Mouse (Mus musculus): ENCODE data around the gene Suox. TPM values are rescaled to one million over a fixed set of nuclear protein-coding genes. Genes with fewer than 3 reads are reported as not detected.
"Not testable (repeated sequence)": the region's sequence is repeated elsewhere in the genome, so short reads cannot be mapped to it uniquely, and the experiment has no call there.

Gene Suox
- total RNA-seq, 2 experiments from 2014 or later: 27.7 to 28.3 TPM

DNA sequence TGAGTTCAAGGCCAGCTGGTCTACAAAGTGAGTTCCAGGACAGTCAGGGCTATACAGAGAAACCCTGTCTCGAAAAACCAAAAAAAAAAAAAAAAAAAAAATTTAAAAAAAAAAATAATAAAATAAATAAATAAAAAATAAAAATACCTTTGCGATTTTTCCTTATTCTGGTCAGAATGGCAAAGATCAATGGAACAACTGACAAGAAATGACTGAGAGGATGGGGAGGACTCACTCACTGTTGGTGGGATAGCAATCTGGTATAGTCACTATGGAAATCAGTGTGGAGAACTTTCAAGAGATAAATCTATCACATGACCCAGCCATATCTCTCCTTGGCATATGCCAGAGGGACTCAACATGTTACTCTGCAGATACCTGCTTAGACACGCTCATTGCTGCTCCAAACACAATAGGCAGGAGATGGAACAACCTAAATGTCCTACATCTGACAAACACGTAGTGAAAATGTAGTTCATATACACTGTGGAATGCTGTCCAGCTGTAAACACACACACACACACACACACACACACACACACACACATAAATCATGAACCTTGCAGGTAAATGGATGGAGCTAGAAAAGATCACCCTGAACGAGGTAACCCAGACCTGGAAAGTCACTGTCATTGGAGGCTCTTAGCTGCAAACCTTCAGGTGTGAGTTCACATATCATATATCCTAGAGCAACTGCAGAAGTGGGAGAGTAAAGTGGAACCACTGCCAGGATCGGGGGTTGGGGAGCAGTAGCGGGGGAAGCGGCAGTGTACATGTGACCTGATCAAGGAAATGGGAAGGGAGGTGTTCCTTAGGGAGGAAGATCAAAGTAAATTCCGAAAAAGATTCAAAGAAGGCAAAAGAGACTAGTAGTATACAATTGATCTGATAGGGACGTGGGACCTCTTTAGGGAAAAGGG is 46.2 kb downstream of the Suox start:
- no peak for DNase-seq (ENCODE audit: low spot score)

DNA sequence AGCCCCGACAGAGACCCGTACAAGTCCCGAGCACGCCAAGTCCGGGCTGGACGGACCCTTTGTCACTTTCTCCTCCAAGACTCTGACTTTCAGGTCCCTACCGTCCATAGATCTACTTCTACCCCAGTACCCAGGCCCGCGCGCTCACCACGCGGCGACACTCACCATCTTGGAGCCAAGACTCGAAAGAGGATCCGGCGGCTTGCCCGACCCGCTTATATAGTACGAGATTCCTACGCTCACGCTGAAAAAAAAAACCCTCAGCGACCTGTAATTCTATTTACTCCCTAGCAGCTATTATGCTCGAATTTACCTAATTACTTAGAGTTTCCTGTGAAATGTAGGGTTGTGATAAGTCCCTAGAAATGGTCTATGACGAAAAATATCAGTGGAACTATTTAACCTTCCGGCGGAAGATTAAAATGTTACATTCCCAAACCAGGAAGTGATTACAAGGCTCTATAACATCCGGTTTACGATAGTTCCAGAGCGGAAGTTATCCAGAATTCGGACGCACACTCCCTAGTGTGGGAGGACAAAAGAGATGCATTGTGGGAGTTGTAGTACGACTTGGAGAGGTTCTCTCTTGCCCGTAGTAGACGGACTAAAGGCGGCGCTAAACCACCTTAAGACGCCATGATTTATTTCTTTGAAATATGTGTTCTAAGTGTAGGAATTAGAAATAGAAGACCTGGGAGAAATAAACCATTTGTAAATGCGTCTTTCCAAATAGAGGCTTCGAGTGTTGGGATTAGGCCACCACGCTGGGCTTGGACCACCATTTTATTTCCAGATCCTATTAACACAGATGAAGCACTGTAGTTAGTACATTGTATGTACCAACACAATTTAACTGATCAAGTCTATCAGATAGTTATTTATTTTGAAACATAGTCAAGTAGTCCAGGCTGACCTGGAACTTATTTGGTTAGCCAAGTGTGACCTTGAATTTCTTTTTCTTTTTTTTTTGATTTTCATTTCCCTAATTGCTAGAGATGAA is 47.3 kb downstream of the Suox start, which contains the start of gene Rps26:
Gene Rps26 (minus strand): TSS at position 437 of the 1,000 bp plus-strand sequence.
- DNase-seq (ENCODE audit: low spot score): peak; percentile 97

DNA sequence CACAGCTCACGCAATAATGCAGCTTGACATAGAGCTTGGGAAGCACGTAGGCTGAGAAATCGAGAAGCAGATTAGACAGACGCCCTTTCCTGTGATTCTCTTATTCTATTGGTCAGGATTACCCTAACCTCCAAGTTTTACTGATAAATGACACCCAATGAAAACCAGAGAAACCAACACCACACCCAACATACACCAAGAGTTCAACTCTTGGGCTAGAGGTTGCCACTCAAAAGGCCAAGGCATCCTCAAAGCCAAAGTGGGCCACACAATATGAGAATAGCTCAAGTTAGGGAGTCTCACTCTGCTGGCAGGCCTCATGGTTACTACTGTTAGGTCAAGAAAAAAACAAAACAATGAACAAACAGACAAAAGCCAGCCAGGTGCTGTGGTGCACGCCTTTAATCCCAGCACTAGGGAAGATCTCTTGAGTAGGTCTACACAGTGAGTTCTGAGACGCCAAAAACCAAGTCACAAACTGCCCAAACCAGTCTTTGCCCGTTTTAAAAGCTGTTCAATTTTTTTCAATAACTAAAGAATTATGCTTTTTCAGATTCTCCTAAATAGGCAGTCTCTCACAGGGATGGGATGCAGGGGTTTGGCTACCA is 48.5 kb downstream of the Suox start:
- DNase-seq (ENCODE audit: low spot score): no peak

- not testable (repeated sequence) for DNase-seq (ENCODE audit: low spot score)
These were observed 50.7 kb downstream of the Suox start for GRCm38 (mm10) chr10:128623106-128623613.

GRCm38 (mm10) chr10:128622702-128623101 is 51.2 kb downstream of the Suox start:
- DNase-seq (ENCODE audit: low spot score): no peak

- DNase-seq (ENCODE audit: low spot score): no peak
These were observed 51.8 kb downstream of the Suox start for GRCm38 (mm10) chr10:128621986-128622520.

- no peak for DNase-seq (ENCODE audit: low spot score)
These were observed 53.6 kb downstream of the Suox start for GRCm38 (mm10) chr10:128620241-128620640.

Other genes with a start within 250 kb of the Suox start
- 10 to 100 TPM; 44.1 to 49.5 TPM for gene Smarcc2, start 214.8 kb downstream of the Suox start, total RNA-seq (2021)
- gene Myl6, start 179.9 kb downstream of the Suox start, total RNA-seq (2021): 100 to 1,000 TPM; 150 to 187 TPM
- gene Myl6b, start 175.4 kb downstream of the Suox start, total RNA-seq (2021): 10 to 100 TPM in 1 of 2 experiments, 1 to 10 TPM in 1; 9.0 to 28.2 TPM
- gene Esyt1, start 148.2 kb downstream of the Suox start, total RNA-seq (2021): 10 to 100 TPM; 12.3 to 15.3 TPM
- 1 to 10 TPM; 4.6 to 8.3 TPM for gene Zc3h10, start 126.3 kb downstream of the Suox start, total RNA-seq (2021)
- 1,000 to 10,000 TPM; 1,015 to 1,049 TPM for gene Rpl41, start 124.8 kb downstream of the Suox start, total RNA-seq (2021)
- 10 to 100 TPM; 35.4 to 37.6 TPM for gene Pa2g4, start 108.1 kb downstream of the Suox start, total RNA-seq (2021)
- gene Erbb3, start 84.4 kb downstream of the Suox start, total RNA-seq (2021): 1 to 10 TPM; 2.7 TPM
- gene Rps26, start 47.3 kb downstream of the Suox start, total RNA-seq (2021): 100 to 1,000 TPM; 345 to 363 TPM
- gene Ikzf4, start 28.1 kb downstream of the Suox start, total RNA-seq (2021): under 1 TPM; 0.37 to 0.57 TPM
- 10 to 100 TPM; 90.8 to 92.1 TPM for gene Rab5b, start 22.2 kb upstream of the Suox start, total RNA-seq (2021)
- gene Pmel, start 30.1 kb upstream of the Suox start, total RNA-seq (2021): not detected
- gene Cdk2, start 31.0 kb upstream of the Suox start, total RNA-seq (2021): 1 to 10 TPM; 2.3 to 2.7 TPM
- gene Dgka, start 70.8 kb upstream of the Suox start, total RNA-seq (2021): 1 to 10 TPM; 7.8 to 8.5 TPM
- gene Pym1, start 73.8 kb upstream of the Suox start, total RNA-seq (2021): 10 to 100 TPM; 12.0 to 12.4 TPM
- 1 to 10 TPM; 1.1 to 1.9 TPM for gene Mmp19, start 116.8 kb upstream of the Suox start, total RNA-seq (2021)
- 10 to 100 TPM; 20.8 to 25.4 TPM for gene Dnajc14, start 130.0 kb upstream of the Suox start, total RNA-seq (2021)
- 1 to 10 TPM; 2.1 to 2.3 TPM for gene Tmem198b, start 130.3 kb upstream of the Suox start, total RNA-seq (2021)
- gene Sarnp, start 143.3 kb upstream of the Suox start, total RNA-seq (2021): 10 to 100 TPM; 26.1 to 30.7 TPM
- gene Ormdl2, start 147.6 kb upstream of the Suox start, total RNA-seq (2021): 1 to 10 TPM; 3.1 to 3.8 TPM
- 1 to 10 TPM; 2.8 to 8.0 TPM for gene Gdf11, start 217.6 kb upstream of the Suox start, total RNA-seq (2021)
- gene Cd63, start 226.9 kb upstream of the Suox start, total RNA-seq (2021): 100 to 1,000 TPM; 101 to 160 TPM
- gene Rdh5, start 248.8 kb upstream of the Suox start, total RNA-seq (2021): 1 to 10 TPM; 3.1 to 3.9 TPM
- gene Bloc1s1, start 250.0 kb upstream of the Suox start, total RNA-seq (2021): 100 to 1,000 TPM; 153 to 154 TPM

All from gastrocnemius, adult 18-20 months (tissue).